Mouse (Mus musculus) gonadal fat pad, adult 2 months (tissue): ENCODE measurements around the gene Snw1. TPM values are rescaled to one million over a fixed set of nuclear protein-coding genes. Genes with fewer than 3 reads are reported as not detected.

ENCODE experiments used
- DNase-seq: peaks from one replicate; pipeline ENCODE4 v3.0.0-alpha.2; 2012; ENCODE audit warnings: low read depth
- polyA plus RNA-seq: library from polyadenylated mRNA; depleted of rRNA; stranded (reverse); fragments of >200 nt; gene quantifications from 2 replicates; pipeline ENCODE4 v1.2.3, GENCODE M21; 2012; rRNA removed

The Snw1 gene
- polyA plus RNA-seq, 1 experiment, result 10.7 TPM

DNA sequence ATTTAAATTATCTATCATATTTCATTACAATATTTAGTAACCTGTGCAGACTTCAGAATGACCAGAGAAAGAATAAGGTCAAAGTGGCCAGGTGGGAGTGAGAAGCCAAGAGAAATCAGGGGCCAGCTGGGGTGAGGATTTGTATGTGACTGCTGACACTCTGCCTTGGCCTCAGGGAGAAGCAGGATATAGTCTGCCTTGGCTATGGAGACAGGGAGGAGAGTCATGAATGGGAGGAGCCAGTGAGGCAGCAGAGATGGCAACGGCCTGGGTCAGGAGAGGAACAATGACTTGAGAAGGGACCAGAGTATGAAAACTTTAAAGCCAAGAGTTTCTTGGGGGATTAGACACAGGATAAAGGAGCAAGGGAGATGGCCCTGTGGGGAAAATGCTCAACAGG is 48.4 kb downstream of the Snw1 start:
- no peak for DNase-seq

- DNase-seq, result no peak
These were observed 50.2 kb downstream of the Snw1 start for GRCm38 (mm10) chr12:87421708-87422507.

GRCm38 (mm10) chr12:87419974-87420485 is 52.0 kb downstream of the Snw1 start:
- peak; percentile 58 for DNase-seq

GRCm38 (mm10) chr12:87418921-87419320 is 53.2 kb downstream of the Snw1 start:
- DNase-seq, result no peak

GRCm38 (mm10) chr12:87416690-87417089 is 55.4 kb downstream of the Snw1 start:
- DNase-seq, result no peak

- DNase-seq, result no peak
These were observed 56.7 kb downstream of the Snw1 start for GRCm38 (mm10) chr12:87415358-87415757.

GRCm38 (mm10) chr12:87413179-87413790 is 58.8 kb downstream of the Snw1 start:
- DNase-seq, result no peak

DNA sequence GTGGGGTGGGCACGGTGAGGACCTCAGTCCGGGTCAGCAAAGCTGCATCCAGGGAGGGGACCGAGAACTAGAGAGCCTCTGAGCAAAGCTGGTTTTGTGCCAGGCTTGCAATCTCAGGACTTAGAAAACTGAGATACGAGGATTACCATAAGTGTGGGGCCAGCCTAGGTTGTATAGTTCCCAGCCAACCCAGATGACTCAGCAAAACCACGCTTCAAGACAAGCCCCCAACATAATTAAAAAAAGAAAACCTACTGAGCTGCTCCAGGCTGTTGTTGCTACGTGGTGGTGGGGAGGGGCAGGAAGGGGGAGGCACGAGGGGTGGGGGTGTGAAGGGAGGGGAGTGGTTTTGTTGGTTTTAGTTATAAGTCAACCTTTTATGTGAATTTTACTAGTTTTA is 61.1 kb downstream of the Snw1 start:
- DNase-seq, result no peak

DNA sequence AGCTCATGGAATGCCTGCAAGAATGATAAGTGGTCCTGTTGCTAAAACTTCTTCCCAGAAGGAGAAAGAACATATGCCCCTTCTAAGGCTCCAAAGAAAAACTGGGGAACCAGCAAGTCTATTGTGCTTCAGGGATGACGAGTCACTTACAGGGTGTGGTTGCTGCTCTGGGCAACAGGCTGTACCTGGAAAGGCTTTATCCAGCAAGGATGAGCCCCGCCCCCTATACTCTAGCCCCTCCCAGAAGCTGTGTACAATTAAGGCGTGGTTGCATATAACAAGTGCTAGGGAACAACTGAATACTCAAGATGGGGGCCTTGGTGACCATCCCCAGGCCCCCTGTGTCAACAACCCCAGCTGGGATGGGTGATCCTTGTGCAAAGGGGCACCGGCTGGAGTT is 63.0 kb downstream of the Snw1 start:
- DNase-seq, result no peak

- no peak for DNase-seq
These were observed 64.0 kb downstream of the Snw1 start for GRCm38 (mm10) chr12:87407869-87408605.

GRCm38 (mm10) chr12:87405721-87406120 is 66.4 kb downstream of the Snw1 start:
- DNase-seq, result no peak

GRCm38 (mm10) chr12:87405165-87405564 is 66.9 kb downstream of the Snw1 start:
- no peak for DNase-seq

DNA sequence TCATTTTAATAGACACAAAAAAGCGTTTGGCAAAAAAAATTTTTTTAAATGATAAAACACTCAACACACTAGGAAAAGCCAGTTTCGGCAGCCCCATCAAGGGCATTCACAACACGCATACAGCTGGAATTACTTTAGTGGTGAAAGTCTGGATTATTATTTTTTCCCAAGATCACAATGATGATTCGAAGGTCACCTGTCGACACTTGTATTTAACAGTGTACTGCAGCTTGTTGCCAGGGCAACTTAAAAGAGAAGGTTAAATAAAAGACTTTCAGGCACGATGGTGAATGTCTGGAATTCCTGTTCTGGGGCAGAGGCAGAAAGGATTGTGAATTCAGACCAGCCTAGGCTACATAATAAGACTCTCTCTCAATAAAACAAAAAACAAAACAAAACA is 70.2 kb downstream of the Snw1 start:
- DNase-seq, result no peak

DNA sequence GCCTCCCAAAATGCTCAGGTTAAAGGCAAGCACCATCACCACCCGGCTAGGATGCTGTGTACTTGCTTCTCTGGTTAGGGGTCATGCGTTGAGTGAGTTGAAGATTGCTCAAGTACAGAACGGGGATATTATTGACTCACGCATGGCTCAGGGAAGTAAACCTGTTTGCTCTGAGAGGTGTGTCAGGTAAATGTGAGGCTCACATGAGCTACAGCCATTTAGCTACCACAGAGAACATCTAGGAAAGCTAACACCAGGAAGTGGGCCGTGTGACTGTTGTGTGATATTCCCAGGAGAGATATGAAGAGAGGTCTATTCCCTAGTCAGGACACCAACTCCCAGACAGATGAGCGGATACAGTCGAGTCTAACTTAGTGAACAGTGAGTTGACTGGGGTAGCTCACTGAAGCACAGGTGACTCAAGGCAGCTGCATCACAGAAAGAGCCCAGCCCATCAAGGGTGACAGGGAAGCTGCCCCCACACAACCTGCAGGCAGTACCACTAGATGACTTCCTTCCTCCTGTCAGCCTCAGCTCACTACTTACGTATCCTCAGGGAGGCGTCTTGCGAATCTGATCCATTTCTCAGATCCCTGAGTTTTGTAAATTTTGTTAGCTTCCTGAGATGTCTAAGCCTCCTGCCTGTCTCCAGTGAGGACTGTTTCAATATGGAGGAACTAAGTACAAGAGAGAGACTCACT is 72.8 kb downstream of the Snw1 start:
- no peak for DNase-seq

Other genes with a start within 250 kb of the Snw1 start
- gene Noxred1, start 233.5 kb downstream of the Snw1 start, polyA plus RNA-seq, result 0.35 and 0.72 TPM in 2 replicates
- gene Vipas39, start 206.0 kb downstream of the Snw1 start, polyA plus RNA-seq, result 28.9 and 36.7 TPM in 2 replicates
- gene Ahsa1, start 205.8 kb downstream of the Snw1 start, polyA plus RNA-seq, result 49.4 and 62.6 TPM in 2 replicates
- 6.0 and 8.6 TPM in 2 replicates for gene Ism2, start 172.6 kb downstream of the Snw1 start, polyA plus RNA-seq
- gene Sptlc2, start 83.9 kb downstream of the Snw1 start, polyA plus RNA-seq, result 12.5 and 17.0 TPM in 2 replicates
- 27.8 and 35.7 TPM in 2 replicates for gene Slirp, start 28.4 kb downstream of the Snw1 start, polyA plus RNA-seq
- 12.8 and 16.5 TPM in 2 replicates for gene Alkbh1, start 28.3 kb downstream of the Snw1 start, polyA plus RNA-seq
- gene Gm5788, start 22.4 kb upstream of the Snw1 start, polyA plus RNA-seq, result not detected in 2 replicates
- gene Gm8300, start 42.0 kb upstream of the Snw1 start, polyA plus RNA-seq, result 0.05 and 0.14 TPM in 2 replicates
- gene Oog1, start 130.4 kb upstream of the Snw1 start, polyA plus RNA-seq, result not detected in 2 replicates
- gene Gm4027, start 146.6 kb upstream of the Snw1 start, polyA plus RNA-seq, result not detected in 2 replicates
- not detected in 2 replicates for gene Gm16381, start 172.3 kb upstream of the Snw1 start, polyA plus RNA-seq